Mouse (Mus musculus) monocyte, adult 2 months (primary cell): ENCODE data around the gene Nap1l4.
"Not testable (repeated sequence)": the region's sequence is repeated elsewhere in the genome, so short reads cannot be mapped to it uniquely, and the experiment has no call there.

ENCODE experiments used
- DNase-seq, 2 experiments: peaks; one replicate each; pipeline ENCODE4 v3.0.0; 2022; ENCODE audit warnings: low spot score in 2 of 2, low read depth in 1 of 2

Gene Nap1l4

GRCm38 (mm10) chr7:143548976-143549457 lies at the start of gene Nap1l4:
Nap1l4 (minus strand) TSS chr7:143549106.
- peak; percentile 98 to 99 for DNase-seq

DNA sequence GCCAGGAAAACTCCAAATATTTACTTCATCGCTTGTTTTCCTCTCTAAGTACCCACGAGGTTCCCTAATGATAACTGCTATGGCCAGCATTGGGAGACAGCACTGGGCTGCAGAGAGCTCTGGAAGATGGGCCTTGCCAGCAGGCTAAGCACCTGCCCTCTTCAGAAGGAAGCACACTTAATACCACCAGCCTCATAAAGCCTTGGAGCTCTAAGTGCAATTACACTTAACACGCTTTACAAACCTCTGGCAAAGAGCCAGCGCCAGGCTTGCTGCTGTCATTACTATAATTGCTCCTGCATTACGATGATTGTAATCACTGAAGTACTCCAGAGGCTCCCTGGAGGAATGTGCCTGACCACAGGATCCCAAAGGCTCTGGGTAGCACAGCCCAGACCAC lies 46.0 kb upstream of the Nap1l4 start:
- no peak for DNase-seq

DNA sequence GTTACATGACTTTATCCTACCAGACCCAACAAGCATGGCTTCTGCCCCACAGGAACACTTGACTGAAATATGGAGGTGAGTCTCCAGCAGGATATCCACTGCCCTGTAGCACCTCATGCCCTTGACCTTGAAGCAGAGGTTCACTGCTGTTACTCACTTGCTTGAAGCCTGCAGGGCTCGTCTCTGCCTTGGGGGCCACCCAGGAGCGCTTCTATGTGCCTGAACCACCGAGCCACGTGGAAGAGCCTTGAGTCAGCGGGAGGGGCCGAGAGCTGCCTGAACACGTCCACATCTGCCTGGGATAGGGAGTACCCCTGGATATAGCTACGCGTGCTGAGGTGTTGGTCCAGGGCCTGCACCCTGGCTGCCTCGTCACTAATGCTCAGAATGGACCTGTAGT lies 43.3 kb upstream of the Nap1l4 start:
- no peak for DNase-seq

- no peak for DNase-seq
Measured at GRCm38 (mm10) chr7:143588006-143588405, 39.1 kb upstream of the Nap1l4 start.

- no peak for DNase-seq
Measured at GRCm38 (mm10) chr7:143587586-143587985, 38.7 kb upstream of the Nap1l4 start.

- peak in 1 of 2 experiments; percentile 45 for DNase-seq
Measured at GRCm38 (mm10) chr7:143583956-143584355, 35.0 kb upstream of the Nap1l4 start.

DNA sequence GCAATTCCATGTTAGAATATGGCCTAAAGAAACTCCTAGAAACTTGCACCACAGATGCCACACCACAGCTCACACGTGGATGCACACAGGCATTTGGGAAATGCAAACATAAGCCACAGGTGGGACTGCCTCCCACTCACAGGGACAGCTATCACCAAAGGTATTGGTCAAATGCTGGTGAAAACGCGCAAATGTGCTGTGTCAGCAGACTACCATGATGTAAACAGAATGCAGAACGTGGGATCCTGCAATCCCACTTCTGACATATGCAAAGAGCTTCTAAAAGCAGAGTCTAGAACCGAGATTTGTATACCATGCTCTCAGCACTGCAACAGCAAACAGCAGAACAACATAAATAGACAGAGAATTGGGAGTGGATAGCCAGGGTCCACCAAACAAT lies 34.1 kb upstream of the Nap1l4 start:
- no peak for DNase-seq

DNA sequence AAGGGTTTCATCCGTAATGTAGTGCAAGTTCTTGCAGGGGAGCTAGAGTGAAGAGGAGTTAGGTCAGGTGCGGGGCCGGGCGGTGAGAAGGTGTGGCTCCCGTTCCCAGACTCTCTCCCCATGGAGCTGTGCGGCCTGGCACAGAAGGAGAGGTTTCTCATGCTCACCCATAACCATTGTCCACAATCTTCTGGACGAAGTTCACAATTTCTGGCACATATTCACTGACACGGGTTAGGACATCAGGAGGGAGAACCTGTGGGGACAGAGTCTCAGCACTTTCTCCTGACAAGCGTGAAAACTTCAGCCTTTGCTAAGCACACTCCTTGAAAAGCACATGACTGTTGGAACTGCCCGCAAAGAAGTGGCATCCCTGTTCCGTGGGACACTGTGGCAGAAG lies 26.8 kb upstream of the Nap1l4 start:
- DNase-seq: no peak

DNA sequence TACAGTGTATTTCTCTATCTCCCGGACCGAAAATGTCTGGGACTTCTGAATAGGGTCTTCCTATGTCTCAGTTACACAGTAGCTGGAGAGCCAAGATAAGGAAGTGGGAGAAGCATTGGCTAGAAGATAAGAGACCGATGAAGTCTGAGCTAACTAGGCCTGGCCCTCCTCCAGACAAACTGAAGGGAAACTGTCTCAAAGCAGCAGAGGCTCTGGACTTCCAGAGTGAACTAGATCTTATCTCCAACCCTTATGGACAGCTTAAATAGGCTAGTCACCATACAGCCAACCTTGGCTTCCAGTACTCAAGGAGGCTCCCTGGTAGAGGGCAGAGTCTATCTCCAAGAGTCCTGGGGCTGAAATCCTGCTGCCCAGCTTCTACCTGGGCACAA lies 16.7 kb upstream of the Nap1l4 start:
- DNase-seq: no peak

DNA sequence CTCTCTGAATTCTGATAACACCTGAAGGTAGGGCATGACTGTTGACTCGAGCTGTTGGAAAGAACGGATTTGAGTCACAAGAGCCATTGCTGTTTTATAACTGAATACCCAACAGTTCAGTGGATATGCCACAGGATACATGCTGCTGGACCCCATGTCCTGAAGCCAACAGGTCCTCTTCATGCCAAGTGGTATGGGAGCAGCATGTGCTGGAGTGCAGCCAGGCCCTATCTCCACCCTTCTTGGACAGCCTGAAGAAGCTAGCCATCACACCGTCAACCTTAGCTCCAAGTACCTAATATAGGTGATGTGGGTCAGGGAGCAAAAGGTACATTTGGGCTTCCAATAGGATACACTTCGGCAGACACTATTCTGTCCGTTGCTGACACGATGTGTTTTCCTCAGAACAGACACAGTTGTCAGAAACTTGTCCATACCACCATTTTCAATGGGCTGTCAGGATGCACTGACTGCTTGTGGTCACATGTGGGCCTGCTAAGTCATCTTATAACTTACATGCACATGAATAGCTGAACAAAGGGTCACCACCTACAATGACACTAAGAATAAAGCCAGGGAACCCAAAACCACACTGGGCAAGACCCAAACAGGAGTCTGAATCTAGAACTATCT lies 16.2 kb upstream of the Nap1l4 start:
- DNase-seq: no peak

DNA sequence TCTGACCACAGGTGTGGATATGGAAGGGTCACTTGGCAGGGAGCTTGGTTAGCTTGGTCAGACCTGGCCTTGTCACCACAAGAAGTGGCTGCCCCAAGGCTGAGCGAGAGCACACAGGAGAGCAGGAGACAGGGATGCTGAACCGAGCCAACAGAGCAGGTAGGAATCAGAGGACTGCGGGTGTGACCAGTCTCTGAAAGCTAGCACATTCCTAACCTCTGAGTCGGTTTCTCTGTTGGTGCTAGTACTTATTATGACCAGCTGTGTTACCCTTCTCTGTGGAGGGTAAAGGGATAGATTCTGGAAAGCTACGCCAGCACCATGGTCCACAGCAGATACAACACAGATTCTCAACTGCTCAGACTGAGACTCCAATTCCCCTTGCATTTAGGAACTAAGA lies 14.9 kb upstream of the Nap1l4 start:
- DNase-seq: no peak

- DNase-seq: no peak
Measured at GRCm38 (mm10) chr7:143557616-143558015, 8.7 kb upstream of the Nap1l4 start.

DNA sequence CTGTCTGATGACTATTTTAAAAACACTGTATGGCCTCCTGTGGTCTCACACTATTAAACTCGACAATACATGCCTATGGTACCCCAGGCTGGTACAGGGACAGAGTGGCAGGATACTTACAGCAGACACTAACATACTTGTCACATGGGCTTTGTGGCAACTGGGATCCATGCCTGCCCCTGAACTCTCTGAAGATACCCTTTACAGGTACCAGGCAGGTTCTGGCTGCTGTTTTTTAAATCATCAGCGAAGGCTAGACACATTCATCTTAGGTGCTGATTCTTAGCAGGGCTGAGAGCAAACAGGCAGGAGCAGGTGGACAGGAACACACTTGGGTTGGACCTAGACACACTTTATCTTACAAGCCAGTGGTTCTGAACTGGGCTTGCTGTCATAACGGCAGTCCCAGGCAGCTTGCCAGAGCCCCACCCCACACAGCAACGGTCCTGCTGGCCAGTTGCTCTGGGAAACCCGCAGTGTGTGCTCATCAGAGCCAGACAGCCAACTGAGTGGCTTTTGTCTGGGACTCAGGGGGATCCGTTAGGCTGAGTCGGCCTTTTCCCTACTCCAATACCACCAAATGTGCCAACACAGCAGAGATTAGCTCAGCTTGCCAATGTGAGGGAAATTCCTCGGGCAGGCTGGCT lies 8.2 kb upstream of the Nap1l4 start:
- DNase-seq: no peak

- no peak for DNase-seq
Measured at GRCm38 (mm10) chr7:143549588-143550220, 798 bp upstream of the Nap1l4 start.

DNA sequence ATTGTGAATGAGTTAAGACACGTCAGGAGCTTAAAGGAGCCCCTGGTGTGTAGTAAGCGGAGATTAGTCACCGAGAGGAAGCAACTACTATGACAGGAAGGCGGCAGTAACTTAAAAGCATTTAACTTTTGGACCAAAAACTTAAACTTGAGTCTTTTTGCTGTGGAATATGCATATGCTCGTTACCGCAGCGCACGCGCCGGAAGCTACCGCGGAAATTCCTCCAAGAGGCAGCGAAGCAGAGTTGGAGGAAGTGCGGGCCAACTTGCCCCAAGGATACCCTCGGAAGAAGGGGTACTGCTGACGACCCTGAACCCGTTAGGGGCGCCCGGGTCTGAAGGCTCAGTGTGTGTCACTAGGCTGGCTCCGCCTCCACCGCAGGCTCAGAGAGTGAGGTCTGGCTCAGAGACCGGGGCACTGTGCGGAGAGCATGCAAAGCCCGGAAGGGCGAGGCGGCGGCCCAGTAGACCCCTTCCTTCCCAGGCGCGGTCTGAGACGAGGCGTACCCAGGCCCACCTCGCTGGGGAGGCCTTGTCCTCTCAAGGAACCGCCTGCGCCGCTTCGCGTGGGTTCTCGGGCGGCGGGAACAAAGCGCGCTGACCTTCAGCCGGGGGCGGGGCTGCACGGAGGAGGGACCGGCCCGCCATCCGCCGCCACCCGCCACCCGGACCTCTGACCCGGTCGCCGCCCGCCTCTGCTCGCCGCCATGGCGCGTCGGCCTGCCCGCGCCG lies 510 bp downstream of the Nap1l4 start:
- DNase-seq: peak; percentile 48 to 58

DNA sequence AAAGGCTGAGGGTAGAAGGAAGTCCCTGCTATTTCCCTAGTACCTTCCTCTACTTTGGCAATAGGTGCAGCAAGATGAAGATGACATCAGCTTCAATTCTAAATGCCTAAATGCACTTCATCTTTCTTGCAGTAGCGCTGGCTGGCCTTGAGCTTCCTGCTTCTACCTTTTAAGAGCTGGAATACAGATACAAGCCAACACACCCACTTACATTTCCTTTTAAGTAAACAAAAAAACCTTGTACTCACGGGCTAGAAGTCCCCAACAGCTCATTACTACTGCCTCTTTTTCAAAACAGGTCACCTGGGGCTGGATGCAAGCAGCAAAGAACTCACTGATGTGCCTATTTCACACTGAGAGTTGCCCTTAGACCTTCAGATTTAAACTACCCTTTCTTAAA lies 2.4 kb downstream of the Nap1l4 start:
- DNase-seq: no peak

GRCm38 (mm10) chr7:143544368-143544767 lies 4.5 kb downstream of the Nap1l4 start:
- DNase-seq: peak; percentile 16

DNA sequence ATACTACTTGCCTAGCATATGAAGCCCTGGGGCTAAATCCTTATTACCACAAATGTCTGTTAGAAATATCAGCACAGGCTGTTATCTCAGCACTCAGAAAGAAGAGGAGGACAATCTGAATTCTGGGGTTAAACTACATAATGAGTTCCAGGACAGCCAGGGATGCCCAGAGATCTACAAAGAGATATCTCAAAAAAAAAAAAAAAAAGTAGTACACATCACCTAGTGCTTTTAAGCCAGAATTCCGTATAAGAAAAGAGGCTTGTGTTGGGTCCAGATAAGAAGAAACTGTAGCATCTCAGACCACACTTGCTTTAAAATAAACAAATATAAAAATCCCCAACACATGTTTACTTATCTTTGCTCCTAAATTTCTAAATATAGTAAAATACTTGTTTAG lies 10.2 kb downstream of the Nap1l4 start:
- DNase-seq: no peak

- DNase-seq: not testable (repeated sequence)
Measured at GRCm38 (mm10) chr7:143538229-143538628, 10.7 kb downstream of the Nap1l4 start.

GRCm38 (mm10) chr7:143536251-143536650 lies 12.7 kb downstream of the Nap1l4 start:
- no peak for DNase-seq

DNA sequence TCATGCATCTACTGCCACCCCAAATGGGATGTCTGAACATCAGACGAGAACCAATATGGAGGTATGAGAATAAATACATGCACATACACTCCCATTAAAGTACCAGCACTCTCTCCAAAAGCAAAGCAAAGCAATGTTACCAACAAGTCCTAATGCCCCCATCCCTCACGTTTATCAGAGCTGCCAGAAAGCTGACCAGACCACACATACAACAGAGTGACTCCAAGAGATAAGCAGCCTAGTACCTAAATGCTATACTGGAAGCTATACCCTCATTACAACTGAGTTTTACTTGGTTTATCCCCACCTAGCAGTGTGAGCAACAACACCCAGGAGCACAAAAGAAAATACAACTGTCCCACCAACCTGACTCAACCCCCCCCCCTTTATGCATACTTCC lies 15.6 kb downstream of the Nap1l4 start:
- no peak for DNase-seq

DNA sequence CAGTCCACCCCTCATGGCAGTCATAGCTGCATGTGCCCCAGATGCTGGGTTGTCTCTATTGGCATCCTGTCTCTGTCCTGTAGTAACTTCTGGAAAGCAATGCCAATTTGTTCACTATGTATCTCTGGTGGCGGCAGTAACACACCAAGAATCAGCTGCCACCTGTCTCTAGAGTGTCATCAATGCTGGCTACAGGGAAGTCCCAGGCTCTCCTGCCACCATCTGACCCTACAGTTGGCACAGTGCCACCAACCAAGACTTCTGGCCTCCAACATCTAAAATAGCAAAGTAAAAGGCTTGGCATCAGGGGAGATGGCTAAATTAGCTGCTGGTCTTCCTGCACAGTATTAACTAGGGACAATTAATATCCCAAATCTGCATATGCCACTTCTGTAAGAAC lies 16.5 kb downstream of the Nap1l4 start:
- DNase-seq: no peak
